Mouse (Mus musculus) limb, embryonic 13.5 days (tissue): ENCODE measurements around the gene Olfr569. TPM values are rescaled to one million over a fixed set of nuclear protein-coding genes. Genes with fewer than 3 reads are reported as not detected.

Source experiments
- polyA plus RNA-seq: library from polyadenylated mRNA; unstranded; fragments of >200 nt; fragmentation: Nextera tagmentation; extraction: Ambion mirVana; gene quantifications from 2 replicates; pipeline ENCODE4 v1.2.1, GENCODE M21; 2015

The Olfr569 gene
- polyA plus RNA-seq, 1 experiment from 2014 or later: not detected

Other genes starting within 250 kb of the Olfr569 start
- not detected in 2 replicates for gene Olfr555, start 232.1 kb downstream of the Olfr569 start, polyA plus RNA-seq
- not detected in 2 replicates for gene Olfr556, start 226.0 kb downstream of the Olfr569 start, polyA plus RNA-seq
- gene Trim68, start 203.6 kb downstream of the Olfr569 start, polyA plus RNA-seq: 17.0 and 19.9 TPM in 2 replicates
- gene Olfr557, start 195.0 kb downstream of the Olfr569 start, polyA plus RNA-seq: not detected in 2 replicates
- gene Olfr558, start 188.7 kb downstream of the Olfr569 start, polyA plus RNA-seq: 0.10 and 0.17 TPM in 2 replicates
- not detected in 2 replicates for gene Olfr33, start 171.8 kb downstream of the Olfr569 start, polyA plus RNA-seq
- gene Olfr559, start 163.4 kb downstream of the Olfr569 start, polyA plus RNA-seq: not detected in 2 replicates
- gene Olfr560, start 131.5 kb downstream of the Olfr569 start, polyA plus RNA-seq: not detected in 2 replicates
- not detected in 2 replicates for gene Olfr78, start 131.4 kb downstream of the Olfr569 start, polyA plus RNA-seq
- gene Olfr561, start 119.7 kb downstream of the Olfr569 start, polyA plus RNA-seq: not detected in 2 replicates
- gene Olfr564, start 87.4 kb downstream of the Olfr569 start, polyA plus RNA-seq: not detected in 2 replicates
- not detected in 2 replicates for gene Olfr566, start 32.1 kb downstream of the Olfr569 start, polyA plus RNA-seq
- not detected in 2 replicates for gene Olfr568, start 13.8 kb downstream of the Olfr569 start, polyA plus RNA-seq
- gene Olfr570, start 3.7 kb upstream of the Olfr569 start, polyA plus RNA-seq: not detected in 2 replicates
- not detected in 2 replicates for gene Olfr571, start 26.7 kb upstream of the Olfr569 start, polyA plus RNA-seq
- not detected in 2 replicates for gene Olfr572, start 33.5 kb upstream of the Olfr569 start, polyA plus RNA-seq
- not detected in 2 replicates for gene Olfr573-ps1, start 51.7 kb upstream of the Olfr569 start, polyA plus RNA-seq
- gene Olfr574, start 57.6 kb upstream of the Olfr569 start, polyA plus RNA-seq: not detected in 2 replicates
- not detected in 2 replicates for gene Olfr575, start 67.9 kb upstream of the Olfr569 start, polyA plus RNA-seq
- not detected in 2 replicates for gene Olfr576, start 71.8 kb upstream of the Olfr569 start, polyA plus RNA-seq
- not detected in 2 replicates for gene Olfr577, start 85.1 kb upstream of the Olfr569 start, polyA plus RNA-seq
- not detected in 2 replicates for gene Olfr578, start 98.4 kb upstream of the Olfr569 start, polyA plus RNA-seq
- gene Olfr582, start 147.1 kb upstream of the Olfr569 start, polyA plus RNA-seq: not detected in 2 replicates
- not detected in 2 replicates for gene Olfr583, start 160.4 kb upstream of the Olfr569 start, polyA plus RNA-seq
- gene Olfr584, start 191.0 kb upstream of the Olfr569 start, polyA plus RNA-seq: not detected in 2 replicates
- gene Olfr585, start 206.8 kb upstream of the Olfr569 start, polyA plus RNA-seq: not detected in 2 replicates
- not detected in 2 replicates for gene Olfr586, start 234.8 kb upstream of the Olfr569 start, polyA plus RNA-seq
- not detected in 2 replicates for gene Olfr588-ps1, start 250.0 kb upstream of the Olfr569 start, polyA plus RNA-seq